Mouse (Mus musculus): ENCODE measurements around the gene Xpc.

- no peak for TF ChIP-seq ZNF384 (IDR thresholded peaks at IDR 0.05; ENCODE audit: low read depth, low read length)
- TF ChIP-seq ZC3H11A (IDR thresholded peaks at IDR 0.05; ENCODE audit: borderline replicate concordance, low read depth, low read length): no peak
Observed at GRCm38 (mm10) chr6:91474441-91475190, 41.1 kb downstream of the Xpc start.
